Mouse (Mus musculus): Measurements from ENCODE around the gene 1700029I15Rik.

GRCm38 (mm10) chr2:92372767-92373436 is 9.4 kb upstream of the 1700029I15Rik start:
- TF ChIP-seq CTCF (IDR thresholded peaks at IDR 0.05; ENCODE audit: insufficient read depth, low read length): no peak
- no peak for TF ChIP-seq POLR2A (IDR thresholded peaks at IDR 0.05; ENCODE audit: borderline replicate concordance, extremely low read depth, low read depth, low read length)
